ENCODE assay signal across 7 mouse cellular contexts in the genomic region with DNA sequence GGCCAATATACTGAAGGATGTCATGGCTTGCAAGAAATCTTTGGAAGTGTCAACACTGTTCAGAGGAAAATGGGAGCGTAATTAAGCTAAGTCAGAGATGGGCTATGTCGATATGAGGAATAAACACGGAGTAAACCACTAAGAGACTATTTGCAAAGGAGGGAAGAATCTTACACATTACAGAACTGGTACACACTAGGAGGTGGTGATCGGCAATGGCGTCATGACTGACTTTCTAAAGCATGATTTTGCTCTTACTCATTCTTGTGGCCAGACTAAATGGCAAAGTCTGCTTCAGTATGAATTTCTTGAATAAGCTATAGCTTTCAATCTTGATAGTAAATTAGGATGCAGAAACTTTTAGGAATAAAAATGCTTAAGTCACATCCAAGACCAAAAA. TPM values are rescaled to one million over a fixed set of nuclear protein-coding genes. Genes with fewer than 3 reads are reported as not detected.
DNase-seq lines count a peak whose midpoint lies in the region; ATAC-seq lines count a peak whose summit lies in the region.

No protein-coding gene starts in this region.

- 64% methylated on average over 5 of the region's 5 CpGs for WGBS in liver, embryonic 11.5 days
- WGBS in embryonic facial prominence, embryonic 10.5 days, result 75% methylated on average over 5 of the region's 5 CpGs
- 74% methylated on average over 5 of the region's 5 CpGs for WGBS in intestine, embryonic 15.5 days
- WGBS in neural tube, embryonic 14.5 days, result 81% methylated on average over 5 of the region's 5 CpGs

- no peak overlapping the region for H3K9ac ChIP-seq in liver, embryonic 11.5 days (ENCODE audit: low read depth, low read length)
- H3K9ac ChIP-seq in intestine, embryonic 15.5 days, result no peak overlapping the region
- no peak overlapping the region for H3K9ac ChIP-seq in neural tube, embryonic 14.5 days (replicated peaks; ENCODE audit: low read depth, low read length)

- H3K27ac ChIP-seq in liver, embryonic 11.5 days (ENCODE audit: low read depth, low read length), result no peak overlapping the region
- no peak overlapping the region for H3K27ac ChIP-seq in embryonic facial prominence, embryonic 10.5 days (replicated peaks)
- H3K27ac ChIP-seq in intestine, embryonic 15.5 days, result no peak overlapping the region
- H3K27ac ChIP-seq in neural tube, embryonic 14.5 days (ENCODE audit: low read depth, low read length), result no peak overlapping the region

- H3K4me1 ChIP-seq in liver, embryonic 11.5 days (replicated peaks; ENCODE audit: control insufficient read depth, insufficient read depth, low read length), result 0 out of 2 replicates have a peak, but pooled peaks cover 3% of the 10 kb centered on the region
- peaks cover 12% of the 10 kb centered on the region for H3K4me1 ChIP-seq in embryonic facial prominence, embryonic 10.5 days
- H3K4me1 ChIP-seq in intestine, embryonic 15.5 days (replicated peaks), result peaks cover 3% of the 10 kb centered on the region; the same call in 1 of the 2 replicates
- H3K4me1 ChIP-seq in neural tube, embryonic 14.5 days (ENCODE audit: control insufficient read depth, insufficient read depth, low read length), result peaks cover 8% of the 10 kb centered on the region; the same call in 1 of the 2 replicates

- no peaks in the 10 kb centered on the region for H3K9me3 ChIP-seq in liver, embryonic 11.5 days (ENCODE audit: control insufficient read depth, low read length)
- H3K9me3 ChIP-seq in embryonic facial prominence, embryonic 10.5 days, result no peaks in the 10 kb centered on the region
- H3K9me3 ChIP-seq in intestine, embryonic 15.5 days, result no peaks in the 10 kb centered on the region
- H3K9me3 ChIP-seq in neural tube, embryonic 14.5 days (ENCODE audit: control insufficient read depth, low read length), result no peaks in the 10 kb centered on the region

- ATAC-seq in liver, embryonic 11.5 days (replicated peaks; ENCODE audit: low FRiP score), result no peak
- ATAC-seq in intestine, embryonic 15.5 days, result no peak
- ATAC-seq in neural tube, embryonic 14.5 days (ENCODE audit: low read depth), result no peak

- no peaks in the 10 kb centered on the region for H3K36me3 ChIP-seq in liver, embryonic 11.5 days (ENCODE audit: control insufficient read depth, insufficient read depth, low read length)
- peaks cover 17% of the 10 kb centered on the region for H3K36me3 ChIP-seq in embryonic facial prominence, embryonic 10.5 days (replicated peaks)
- no peaks in the 10 kb centered on the region for H3K36me3 ChIP-seq in intestine, embryonic 15.5 days
- H3K36me3 ChIP-seq in neural tube, embryonic 14.5 days (ENCODE audit: control insufficient read depth, insufficient read depth, low read length), result no peaks in the 10 kb centered on the region

- peak overlapping the region; percentile 90 for H3K4me3 ChIP-seq in liver, embryonic 11.5 days (ENCODE audit: low read depth, low read length)
- H3K4me3 ChIP-seq in embryonic facial prominence, embryonic 10.5 days, result peak overlapping the region; percentile 92
- H3K4me3 ChIP-seq in intestine, embryonic 15.5 days (replicated peaks), result no peak overlapping the region
- no peak overlapping the region for H3K4me3 ChIP-seq in neural tube, embryonic 14.5 days (ENCODE audit: low read depth, low read length)

- H3K27me3 ChIP-seq in liver, embryonic 11.5 days (replicated peaks; ENCODE audit: control insufficient read depth, insufficient read depth, low read length), result no peaks in the 10 kb centered on the region
- H3K27me3 ChIP-seq in embryonic facial prominence, embryonic 10.5 days (replicated peaks; ENCODE audit: low read depth, poor library complexity, severe bottlenecking), result no peaks in the 10 kb centered on the region
- no peaks in the 10 kb centered on the region for H3K27me3 ChIP-seq in intestine, embryonic 15.5 days (replicated peaks)
- no peaks in the 10 kb centered on the region for H3K27me3 ChIP-seq in neural tube, embryonic 14.5 days (ENCODE audit: control insufficient read depth, insufficient read depth, low read length)

- H3K4me2 ChIP-seq in liver, embryonic 11.5 days, result peak overlapping the region; percentile 83
- H3K4me2 ChIP-seq in intestine, embryonic 15.5 days (replicated peaks), result peak overlapping the region; percentile 12; the same call in 1 of the 2 replicates
- peak overlapping the region; percentile 47; the same call in 1 of the 2 replicates for H3K4me2 ChIP-seq in neural tube, embryonic 14.5 days (ENCODE audit: low read depth, low read length)

- DNase-seq in liver, embryonic 11.5 days (ENCODE audit: low spot score), result no peak
- DNase-seq in liver, result no peak
- no peak for DNase-seq in embryonic facial prominence, embryonic 10.5 days (ENCODE audit: low spot score)
- no peak for DNase-seq in T-cell, adult 2 months (ENCODE audit: low spot score)
- DNase-seq in urinary bladder, postnatal 14 days (ENCODE audit: low spot score), result no peak

RNA-seq across cellular contexts. Expression of a gene that starts 1.0 kb away (rescaled TPM):
- 11.5 and 13.1 TPM in 2 replicates for polyA plus RNA-seq in liver, embryonic 11.5 days (2014; fragmentation: Nextera tagmentation; extraction: Ambion mirVana)
- 11.9 and 12.3 TPM in 2 replicates for polyA plus RNA-seq in embryonic facial prominence, embryonic 10.5 days (2016; fragmentation: Nextera tagmentation; extraction: Ambion mirVana)
- polyA plus RNA-seq in intestine, embryonic 15.5 days (2015; fragmentation: Nextera tagmentation; extraction: Ambion mirVana), result 9.1 and 10.2 TPM in 2 replicates
- polyA plus RNA-seq in neural tube, embryonic 14.5 days (2014; fragmentation: Nextera tagmentation; extraction: Ambion mirVana), result 7.3 and 9.0 TPM in 2 replicates

RNA-seq across cellular contexts. Expression of a gene that starts 1.1 kb away (rescaled TPM):
- 23.3 and 25.6 TPM in 2 replicates for polyA plus RNA-seq in liver, embryonic 11.5 days (2014; fragmentation: Nextera tagmentation; extraction: Ambion mirVana)
- 29.0 and 31.1 TPM in 2 replicates for polyA plus RNA-seq in embryonic facial prominence, embryonic 10.5 days (2016; fragmentation: Nextera tagmentation; extraction: Ambion mirVana)
- polyA plus RNA-seq in intestine, embryonic 15.5 days (2015; fragmentation: Nextera tagmentation; extraction: Ambion mirVana), result 26.9 and 29.2 TPM in 2 replicates
- polyA plus RNA-seq in neural tube, embryonic 14.5 days (2014; fragmentation: Nextera tagmentation; extraction: Ambion mirVana), result 40.1 and 43.5 TPM in 2 replicates

RNA-seq across cellular contexts. Expression of a gene that starts 19.2 kb away (rescaled TPM):
- 67.9 and 69.0 TPM in 2 replicates for polyA plus RNA-seq in liver, embryonic 11.5 days (2014; fragmentation: Nextera tagmentation; extraction: Ambion mirVana)
- polyA plus RNA-seq in embryonic facial prominence, embryonic 10.5 days (2016; fragmentation: Nextera tagmentation; extraction: Ambion mirVana), result 26.5 and 30.2 TPM in 2 replicates
- 34.1 and 41.7 TPM in 2 replicates for polyA plus RNA-seq in intestine, embryonic 15.5 days (2015; fragmentation: Nextera tagmentation; extraction: Ambion mirVana)
- polyA plus RNA-seq in neural tube, embryonic 14.5 days (2014; fragmentation: Nextera tagmentation; extraction: Ambion mirVana), result 33.1 and 33.7 TPM in 2 replicates

Comparison
In these comparisons a context has a peak if more than half of its experiments do, and no peak if none do; other contexts are left out.
1. H3K4me2 ChIP-seq: peak in every context shown above with its lines; median percentile 83 in liver, embryonic 11.5 days; 47 in neural tube, embryonic 14.5 days; 12 in intestine, embryonic 15.5 days.
2. H3K4me3 ChIP-seq: peak in liver, embryonic 11.5 days (single experiment) and embryonic facial prominence, embryonic 10.5 days (single experiment); none in intestine, embryonic 15.5 days (single experiment) and neural tube, embryonic 14.5 days (single experiment).